Mouse (Mus musculus) lung, embryonic 15.5 days (tissue): Measurements from ENCODE around the gene Cdt1. TPM values are rescaled to one million over a fixed set of nuclear protein-coding genes. Genes with fewer than 3 reads are reported as not detected.

Experiments
- microRNA-seq: library from miRNA; unstranded; fragments of <30 nt; microRNA quantifications from one replicate; pipeline ENCODE4, GENCODE M21; 2016
- polyA plus RNA-seq: library from polyadenylated mRNA; unstranded; fragments of >200 nt; fragmentation: Nextera tagmentation; extraction: Ambion mirVana; gene quantifications from 2 replicates; pipeline ENCODE4 v1.2.1, GENCODE M21; 2015

Gene Cdt1
- polyA plus RNA-seq, 1 experiment from 2014 or later, result 44.9 TPM

Small RNA genes within 50 kb of the gene (microRNA-seq; reads per million reads assigned to microRNA genes)
- not detected for gene Mir6396

Other genes starting within 250 kb of the Cdt1 start
- not detected in 2 replicates for gene Trhr2, start 207.3 kb upstream of the Cdt1 start, polyA plus RNA-seq
- 53.3 and 55.1 TPM in 2 replicates for gene Zc3h18, start 191.4 kb upstream of the Cdt1 start, polyA plus RNA-seq
- not detected in 2 replicates for gene Il17c, start 146.0 kb upstream of the Cdt1 start, polyA plus RNA-seq
- 208 and 215 TPM in 2 replicates for gene Cyba, start 135.1 kb upstream of the Cdt1 start, polyA plus RNA-seq
- gene Mvd, start 124.6 kb upstream of the Cdt1 start, polyA plus RNA-seq, result 24.3 and 24.7 TPM in 2 replicates
- 1.1 and 1.2 TPM in 2 replicates for gene Snai3, start 107.3 kb upstream of the Cdt1 start, polyA plus RNA-seq
- 40.5 and 43.9 TPM in 2 replicates for gene Rnf166, start 92.0 kb upstream of the Cdt1 start, polyA plus RNA-seq
- gene Ctu2, start 91.9 kb upstream of the Cdt1 start, polyA plus RNA-seq, result 38.3 and 46.8 TPM in 2 replicates
- 18.7 and 23.4 TPM in 2 replicates for gene Piezo1, start 16.7 kb upstream of the Cdt1 start, polyA plus RNA-seq
- 314 and 327 TPM in 2 replicates for gene Aprt, start 8.9 kb downstream of the Cdt1 start, polyA plus RNA-seq
- 12.5 and 13.5 TPM in 2 replicates for gene Galns, start 43.4 kb downstream of the Cdt1 start, polyA plus RNA-seq
- gene Trappc2l, start 43.6 kb downstream of the Cdt1 start, polyA plus RNA-seq, result 49.5 and 53.0 TPM in 2 replicates
- gene Pabpn1l, start 54.7 kb downstream of the Cdt1 start, polyA plus RNA-seq, result not detected in 2 replicates
- gene Cbfa2t3, start 131.1 kb downstream of the Cdt1 start, polyA plus RNA-seq, result 4.8 and 5.4 TPM in 2 replicates
- 17.7 and 18.6 TPM in 2 replicates for gene Acsf3, start 207.5 kb downstream of the Cdt1 start, polyA plus RNA-seq